In genomic region chr4:34911401-34911800, GRCm38 (mm10) we compare ENCODE assay signal across 34 mouse cellular contexts. TPM values are rescaled to one million over a fixed set of nuclear protein-coding genes. Genes with fewer than 3 reads are reported as not detected.
"Had no signal": no experiment of that assay in that cellular context is flagged by ENCODE, and none has a peak within 500 bp of the region (broad histone marks: within the 10 kb centered on the region; RNA-seq: fewer than 3 reads in every experiment).

No protein-coding gene starts in this region.

- H3K36me3 ChIP-seq: heart, embryonic 10.5 days; heart, embryonic 12.5 days; hindbrain, embryonic 10.5 days; hindbrain, embryonic 12.5 days; intestine, embryonic 15.5 days; kidney, embryonic 15.5 days; limb, embryonic 10.5 days; limb, embryonic 12.5 days; liver, embryonic 13.5 days; liver, embryonic 15.5 days had no signal

- H3K27me3 ChIP-seq: heart, embryonic 12.5 days; hindbrain, embryonic 12.5 days; intestine, embryonic 15.5 days; kidney, embryonic 15.5 days; limb, embryonic 12.5 days; liver, embryonic 13.5 days; liver, embryonic 15.5 days had no signal

- DNase-seq: gastrocnemius, postnatal 14 days; heart, adult 18-20 months; heart, postnatal 10 days; heart, postnatal 4 days; kidney, adult 18-20 months; kidney, adult 8-10 months; kidney, postnatal 14 days; kidney, postnatal 36 days; layer of hippocampus, adult 9-11 months; layer of hippocampus, postnatal 36 days; liver; liver, embryonic 13.5 days; liver, postnatal 0 days had no signal

- H3K4me1 ChIP-seq: heart, embryonic 10.5 days; heart, embryonic 12.5 days; hindbrain, embryonic 10.5 days; hindbrain, embryonic 12.5 days; intestine, embryonic 15.5 days; kidney, embryonic 15.5 days; limb, embryonic 12.5 days; liver, embryonic 13.5 days; liver, embryonic 15.5 days had no signal

- H3K4me3 ChIP-seq: heart, embryonic 10.5 days; heart, embryonic 12.5 days; hindbrain, embryonic 10.5 days; hindbrain, embryonic 12.5 days; intestine, embryonic 15.5 days; kidney, embryonic 15.5 days; limb, embryonic 10.5 days; limb, embryonic 12.5 days; liver, embryonic 13.5 days; liver, embryonic 15.5 days had no signal

- H3K9me3 ChIP-seq: heart, embryonic 10.5 days; heart, embryonic 12.5 days; hindbrain, embryonic 10.5 days; hindbrain, embryonic 12.5 days; intestine, embryonic 15.5 days; kidney, embryonic 15.5 days; limb, embryonic 10.5 days; limb, embryonic 12.5 days; liver, embryonic 13.5 days; liver, embryonic 15.5 days had no signal

RNA-seq across cellular contexts. Expression of gene Cga, which starts 17.8 kb away (rescaled TPM):
- total RNA-seq: gastrocnemius, adult 18-20 months; gastrocnemius, adult 8-10 months; gastrocnemius, postnatal 14 days; gastrocnemius, postnatal 4 days; granulocyte monocyte progenitor cell, adult 5-6 weeks; heart, adult 18-20 months; heart, adult 8-10 months; heart, postnatal 10 days; heart, postnatal 25 days; heart, postnatal 4 days; layer of hippocampus, adult 18-20 months; layer of hippocampus, adult 8-10 months; layer of hippocampus, postnatal 14 days; layer of hippocampus, postnatal 36 days; left cerebral cortex, adult 18-20 months; left cerebral cortex, postnatal 14 days; left cerebral cortex, postnatal 36 days had no signal
